Mouse (Mus musculus): ENCODE measurements at regions not wholly inside any gene's neighbourhood (a gene's known extent, or its start where the extent isn't known, plus 50 kb on each side); places are given as distances from the start of the nearest gene placed in this dataset.

GRCm38 (mm10) chr6:66236368-66236767 lies 284.0 kb downstream of the 4930544G11Rik start:
- no peak for DNase-seq (ENCODE audit: low spot score in 2 of 2)

- no peak for DNase-seq (ENCODE audit: low spot score in 2 of 2)
Measured at GRCm38 (mm10) chr6:66255378-66255777, 279.8 kb upstream of the Mad2l1 start.

GRCm38 (mm10) chr6:66263429-66263828 lies 271.8 kb upstream of the Mad2l1 start:
- DNase-seq (ENCODE audit: low spot score in 2 of 2): no peak

GRCm38 (mm10) chr6:66263918-66264317 lies 271.3 kb upstream of the Mad2l1 start:
- no peak for DNase-seq (ENCODE audit: low spot score in 2 of 2)

GRCm38 (mm10) chr6:66268427-66268826 lies 266.8 kb upstream of the Mad2l1 start:
- DNase-seq (ENCODE audit: low spot score in 2 of 2): no peak

GRCm38 (mm10) chr6:66271414-66272206 lies 263.6 kb upstream of the Mad2l1 start:
- no peak for DNase-seq (ENCODE audit: low spot score in 2 of 2)

GRCm38 (mm10) chr6:66272216-66272615 lies 263.0 kb upstream of the Mad2l1 start:
- no peak for DNase-seq (ENCODE audit: low spot score in 2 of 2)

GRCm38 (mm10) chr6:66274737-66275136 lies 260.5 kb upstream of the Mad2l1 start:
- DNase-seq (ENCODE audit: low spot score in 2 of 2): no peak

GRCm38 (mm10) chr6:66280701-66281100 lies 254.5 kb upstream of the Mad2l1 start:
- no peak for DNase-seq (ENCODE audit: low spot score in 2 of 2)

- DNase-seq (ENCODE audit: low spot score in 2 of 2): no peak
Measured at GRCm38 (mm10) chr6:66282566-66283115, 252.5 kb upstream of the Mad2l1 start.

- DNase-seq (ENCODE audit: low spot score in 2 of 2): no peak
Measured at GRCm38 (mm10) chr6:66283521-66283920, 251.7 kb upstream of the Mad2l1 start.

- no peak for DNase-seq (ENCODE audit: low spot score in 2 of 2)
Measured at GRCm38 (mm10) chr6:66287607-66288006, 247.6 kb upstream of the Mad2l1 start.

- no peak for DNase-seq (ENCODE audit: low spot score in 2 of 2)
Measured at GRCm38 (mm10) chr6:66289196-66289595, 246.0 kb upstream of the Mad2l1 start.

- no peak for DNase-seq (ENCODE audit: low spot score in 2 of 2)
Measured at GRCm38 (mm10) chr6:66291576-66291975, 243.6 kb upstream of the Mad2l1 start.

GRCm38 (mm10) chr6:66298056-66298455 lies 237.1 kb upstream of the Mad2l1 start:
- no peak for DNase-seq (ENCODE audit: low spot score in 2 of 2)

GRCm38 (mm10) chr6:66300189-66300588 lies 235.0 kb upstream of the Mad2l1 start:
- no peak for DNase-seq (ENCODE audit: low spot score in 2 of 2)

GRCm38 (mm10) chr6:66344848-66345247 lies 190.3 kb upstream of the Mad2l1 start:
- no peak for DNase-seq (ENCODE audit: low spot score in 2 of 2)

GRCm38 (mm10) chr6:66347356-66347755 lies 187.8 kb upstream of the Mad2l1 start:
- DNase-seq (ENCODE audit: low spot score in 2 of 2): peak; percentile 4 to 17

GRCm38 (mm10) chr6:66361130-66361529 lies 174.1 kb upstream of the Mad2l1 start:
- DNase-seq (ENCODE audit: low spot score in 2 of 2): no peak

GRCm38 (mm10) chr6:66367263-66367662 lies 167.9 kb upstream of the Mad2l1 start:
- DNase-seq (ENCODE audit: low spot score in 2 of 2): no peak

GRCm38 (mm10) chr6:66381279-66381934 lies 153.8 kb upstream of the Mad2l1 start:
- no peak for DNase-seq (ENCODE audit: low spot score in 2 of 2)

GRCm38 (mm10) chr6:66382347-66383010 lies 152.7 kb upstream of the Mad2l1 start:
- no peak for DNase-seq (ENCODE audit: low spot score in 2 of 2)

Data from natural killer cell, adult 2 months (primary cell).